Mouse (Mus musculus): Measurements from ENCODE around the gene Psg19.
A peak's percentile ranks its signal among the peaks of the same experiment; 100 is the strongest.
"Not testable (repeated sequence)": the region's sequence is repeated elsewhere in the genome, so short reads cannot be mapped to it uniquely, and the experiment has no call there.

The Psg19 gene

GRCm38 (mm10) chr7:18798420-18798819 lies at the start of gene Psg19:
Gene Psg19, minus strand, starts transcription at chr7:18798520.
- no peak for DNase-seq

GRCm38 (mm10) chr7:18844811-18845210 lies 46.5 kb upstream of the Psg19 start:
- no peak for DNase-seq

- DNase-seq = no peak
Observed at GRCm38 (mm10) chr7:18841174-18841567, 42.9 kb upstream of the Psg19 start.

GRCm38 (mm10) chr7:18840386-18841173 lies 42.3 kb upstream of the Psg19 start:
- peak; percentile 19 to 25 for DNase-seq

GRCm38 (mm10) chr7:18839865-18840264 lies 41.5 kb upstream of the Psg19 start, which contains the start of gene Mill2:
Gene Mill2, plus strand, starts transcription at chr7:18839966.
- DNase-seq = peak in 1 of 2 experiments; percentile 1

GRCm38 (mm10) chr7:18832298-18832697 lies 34.0 kb upstream of the Psg19 start:
- no peak for DNase-seq

- DNase-seq = no peak
Observed at GRCm38 (mm10) chr7:18829545-18829944, 31.2 kb upstream of the Psg19 start.

GRCm38 (mm10) chr7:18828592-18828991 lies 30.3 kb upstream of the Psg19 start:
- peak in 1 of 2 experiments; percentile 3 for DNase-seq

GRCm38 (mm10) chr7:18827792-18828546 lies 29.6 kb upstream of the Psg19 start:
- DNase-seq = no peak

GRCm38 (mm10) chr7:18821507-18821906 lies 23.2 kb upstream of the Psg19 start, which contains the start of gene Psg17:
Gene Psg17, minus strand, starts transcription at chr7:18821607.
- DNase-seq = no peak

GRCm38 (mm10) chr7:18818301-18818700 lies 20.0 kb upstream of the Psg19 start:
- DNase-seq = no peak

- no peak for DNase-seq
Observed at GRCm38 (mm10) chr7:18803526-18803925, 5.2 kb upstream of the Psg19 start.

GRCm38 (mm10) chr7:18799129-18799528 lies 809 bp upstream of the Psg19 start:
- DNase-seq = no peak

GRCm38 (mm10) chr7:18790671-18791070 lies 7.6 kb downstream of the Psg19 start:
- not testable (repeated sequence) for DNase-seq

- DNase-seq = not testable (repeated sequence)
Observed at GRCm38 (mm10) chr7:18781301-18781700, 17.0 kb downstream of the Psg19 start.

GRCm38 (mm10) chr7:18779337-18779781 lies 19.0 kb downstream of the Psg19 start:
- no peak for DNase-seq

- DNase-seq = not testable (repeated sequence)
Observed at GRCm38 (mm10) chr7:18762885-18763284, 35.4 kb downstream of the Psg19 start.

- not testable (repeated sequence) for DNase-seq
Observed at GRCm38 (mm10) chr7:18760152-18760551, 38.2 kb downstream of the Psg19 start.

GRCm38 (mm10) chr7:18749896-18750477 lies 48.3 kb downstream of the Psg19 start:
- DNase-seq = peak; percentile 52 to 65

GRCm38 (mm10) chr7:18748994-18749895 lies 49.1 kb downstream of the Psg19 start:
- DNase-seq = no peak

GRCm38 (mm10) chr7:18747420-18747819 lies 50.9 kb downstream of the Psg19 start:
- not testable (repeated sequence) for DNase-seq

- no peak for DNase-seq
Observed at GRCm38 (mm10) chr7:18746189-18746860, 52.0 kb downstream of the Psg19 start.

Measured in cerebellum, adult 18-20 months (tissue).